Mouse (Mus musculus): Measurements from ENCODE around the gene Ccar1.

- TF ChIP-seq CTCF (IDR thresholded peaks at IDR 0.05; ENCODE audit: low read depth) (no peak), EP300 (IDR thresholded peaks at IDR 0.05; ENCODE audit: low read depth) (no peak)
These were observed 55.0 kb downstream of the Ccar1 start for GRCm38 (mm10) chr10:62736965-62737688.

Data from liver, postnatal 0 days (tissue).